Mouse (Mus musculus) ES-Bruce4 (cell line): ENCODE results near the gene Panx3. TPM values are rescaled to one million over a fixed set of nuclear protein-coding genes. Genes with fewer than 3 reads are reported as not detected.

ENCODE experiments used
- H3K27ac ChIP-seq: 2 replicates; pipeline ENCODE4 v1.5.1; 2012; ENCODE audit warnings: low read length, inconsistent platforms; ENCODE audit not compliant: insufficient read depth
- H3K27me3 ChIP-seq: 2 replicates; pipeline ENCODE4 v1.6.1; 2012; ENCODE audit warnings: mild to moderate bottlenecking, low read length, inconsistent platforms; ENCODE audit not compliant: control insufficient read depth, poor library complexity, insufficient read depth, severe bottlenecking
- H3K36me3 ChIP-seq: 2 replicates; pipeline ENCODE4 v1.6.1; 2012; ENCODE audit warnings: inconsistent platforms, mild to moderate bottlenecking, low read length, moderate library complexity; ENCODE audit not compliant: control insufficient read depth, poor library complexity, insufficient read depth, severe bottlenecking
- H3K4me1 ChIP-seq: one replicate; pipeline ENCODE4 v1.8.1; 2011; ENCODE audit warnings: low read length; ENCODE audit not compliant: control insufficient read depth, insufficient read depth
- H3K4me3 ChIP-seq: 2 replicates; pipeline ENCODE4 v1.5.1; 2011; ENCODE audit warnings: low read depth, mild to moderate bottlenecking, low read length
- H3K9ac ChIP-seq: 2 replicates; pipeline ENCODE4 v1.6.1; 2012; ENCODE audit warnings: low read depth, mild to moderate bottlenecking, inconsistent platforms; ENCODE audit not compliant: poor library complexity, severe bottlenecking
- H3K9me3 ChIP-seq: replicated peaks from 2 replicates; pipeline ENCODE4 v1.6.1; 2012; ENCODE audit warnings: mild to moderate bottlenecking, low read length, inconsistent platforms; ENCODE audit not compliant: control insufficient read depth, poor library complexity, insufficient read depth, severe bottlenecking
- CTCF ChIP-seq: IDR thresholded peaks from one replicate; pipeline ENCODE4 v1.8.1; 2011; ENCODE audit warnings: low read depth, low read length
- EP300 ChIP-seq: IDR thresholded peaks from 2 replicates; pipeline ENCODE4 v1.6.1; 2011; ENCODE audit warnings: low read depth, low read length; ENCODE audit not compliant: insufficient read depth
- POLR2A ChIP-seq: IDR thresholded peaks from one replicate; pipeline ENCODE4 v1.8.1; 2011; ENCODE audit warnings: low read length; ENCODE audit not compliant: insufficient read depth
- polyA plus RNA-seq: library from polyadenylated mRNA; stranded (reverse); fragments of >200 nt; gene quantifications from 2 replicates; pipeline ENCODE4 v1.2.4, GENCODE M21; 2011; ENCODE audit warnings: low read depth; ENCODE audit not compliant: missing spikeins, insufficient read depth, insufficient read length

The Panx3 gene
- polyA plus RNA-seq, 1 experiment, result not detected

- TF ChIP-seq CTCF, result no peak
- no peak for TF ChIP-seq EP300
- TF ChIP-seq POLR2A, result no peak
- Histone ChIP-seq H3K27me3 (no peaks in the 10 kb centered on the region), H3K9ac (no peak overlapping the region), H3K27ac (no peak overlapping the region), H3K4me3 (no peak overlapping the region), H3K36me3 (no peaks in the 10 kb centered on the region), H3K4me1 (no peaks in the 10 kb centered on the region), H3K9me3 (no peaks in the 10 kb centered on the region)
Measured at GRCm38 (mm10) chr9:37675287-37675686, 6.3 kb upstream of the Panx3 start.

GRCm38 (mm10) chr9:37670261-37670660 is 1.2 kb upstream of the Panx3 start:
- no peak overlapping the region for H3K4me3 ChIP-seq
- H3K27ac ChIP-seq, result no peak overlapping the region
- no peak for TF ChIP-seq POLR2A
- no peak for TF ChIP-seq CTCF
- TF ChIP-seq EP300, result no peak
- no peaks in the 10 kb centered on the region for H3K4me1 ChIP-seq
- H3K36me3 ChIP-seq, result no peaks in the 10 kb centered on the region
- no peaks in the 10 kb centered on the region for H3K27me3 ChIP-seq
- H3K9ac ChIP-seq, result no peak overlapping the region
- H3K9me3 ChIP-seq, result no peaks in the 10 kb centered on the region

GRCm38 (mm10) chr9:37669678-37670077 is 643 bp upstream of the Panx3 start:
- Histone ChIP-seq H3K9me3 (no peaks in the 10 kb centered on the region), H3K27me3 (no peaks in the 10 kb centered on the region), H3K36me3 (no peaks in the 10 kb centered on the region), H3K4me1 (no peaks in the 10 kb centered on the region), H3K4me3 (no peak overlapping the region), H3K27ac (no peak overlapping the region), H3K9ac (no peak overlapping the region)
- TF ChIP-seq EP300 (no peak), CTCF (no peak), POLR2A (no peak)

GRCm38 (mm10) chr9:37666045-37666444 is 3.0 kb downstream of the Panx3 start:
- TF ChIP-seq CTCF (no peak), POLR2A (no peak), EP300 (no peak)
- H3K9ac ChIP-seq, result no peak overlapping the region
- H3K9me3 ChIP-seq, result no peaks in the 10 kb centered on the region
- H3K4me1 ChIP-seq, result no peaks in the 10 kb centered on the region
- no peak overlapping the region for H3K27ac ChIP-seq
- no peaks in the 10 kb centered on the region for H3K36me3 ChIP-seq
- no peaks in the 10 kb centered on the region; the same call in 1 of the 2 replicates for H3K27me3 ChIP-seq
- no peak overlapping the region for H3K4me3 ChIP-seq

- Histone ChIP-seq H3K27ac (no peak overlapping the region), H3K4me3 (no peak overlapping the region), H3K27me3 (no peaks in the 10 kb centered on the region; the same call in 1 of the 2 replicates), H3K9me3 (no peaks in the 10 kb centered on the region), H3K36me3 (no peaks in the 10 kb centered on the region), H3K4me1 (no peaks in the 10 kb centered on the region), H3K9ac (no peak overlapping the region)
- TF ChIP-seq POLR2A (no peak), EP300 (no peak), CTCF (no peak)
Measured at GRCm38 (mm10) chr9:37664604-37665003, 4.4 kb downstream of the Panx3 start.

- Histone ChIP-seq H3K9me3 (no peaks in the 10 kb centered on the region), H3K4me1 (no peaks in the 10 kb centered on the region), H3K27me3 (no peaks in the 10 kb centered on the region; the same call in 1 of the 2 replicates), H3K36me3 (no peaks in the 10 kb centered on the region), H3K9ac (no peak overlapping the region), H3K27ac (no peak overlapping the region), H3K4me3 (no peak overlapping the region)
- TF ChIP-seq EP300, result no peak
- TF ChIP-seq POLR2A, result no peak
- no peak for TF ChIP-seq CTCF
Measured at GRCm38 (mm10) chr9:37663210-37663609, 5.8 kb downstream of the Panx3 start.
